Mouse (Mus musculus): ENCODE results near the gene Gm26566. TPM values are rescaled to one million over a fixed set of nuclear protein-coding genes. Genes with fewer than 3 reads are reported as not detected.

Gene Gm26566
- polyA plus RNA-seq, 1 experiment from 2014 or later = 1.3 TPM

GRCm38 (mm10) chr4:88697108-88697507, 24.5 kb upstream of the Gm26566 start:
- Histone ChIP-seq H3K9ac (replicated peaks; ENCODE audit: low read length) (no peak overlapping the region), H3K27me3 (ENCODE audit: insufficient read depth, low read length) (peaks cover 6% of the 10 kb centered on the region; the same call in 1 of the 2 replicates), H3K27ac (ENCODE audit: low read length) (no peak overlapping the region), H3K4me1 (ENCODE audit: insufficient read depth, low read length) (no peaks in the 10 kb centered on the region), H3K36me3 (ENCODE audit: insufficient read depth, low read length) (no peaks in the 10 kb centered on the region), H3K4me3 (ENCODE audit: low read length) (no peak overlapping the region), H3K4me2 (replicated peaks; ENCODE audit: low read depth, low read length) (no peak overlapping the region), H3K9me3 (ENCODE audit: low read length) (no peaks in the 10 kb centered on the region)
- 51% methylated on average over 6 of the region's 6 CpGs for WGBS
- ATAC-seq (ENCODE audit: low FRiP score, low TSS enrichment) = no peak

- no peak for ATAC-seq (ENCODE audit: low FRiP score, low TSS enrichment)
- Histone ChIP-seq H3K4me3 (ENCODE audit: low read length) (no peak overlapping the region), H3K27me3 (ENCODE audit: insufficient read depth, low read length) (peaks cover 3% of the 10 kb centered on the region; the same call in 1 of the 2 replicates), H3K36me3 (ENCODE audit: insufficient read depth, low read length) (no peaks in the 10 kb centered on the region), H3K4me2 (replicated peaks; ENCODE audit: low read depth, low read length) (no peak overlapping the region), H3K27ac (ENCODE audit: low read length) (no peak overlapping the region), H3K9me3 (ENCODE audit: low read length) (no peaks in the 10 kb centered on the region), H3K4me1 (ENCODE audit: insufficient read depth, low read length) (no peaks in the 10 kb centered on the region), H3K9ac (replicated peaks; ENCODE audit: low read length) (no peak overlapping the region)
- 83% methylated on average over 4 of the region's 4 CpGs for WGBS
These were observed 23.9 kb upstream of the Gm26566 start for GRCm38 (mm10) chr4:88697753-88698152.

GRCm38 (mm10) chr4:88698781-88699180, 22.8 kb upstream of the Gm26566 start:
- peaks cover 3% of the 10 kb centered on the region; the same call in 1 of the 2 replicates for H3K27me3 ChIP-seq (ENCODE audit: insufficient read depth, low read length)
- no peak for ATAC-seq (ENCODE audit: low FRiP score, low TSS enrichment)
- H3K9ac ChIP-seq (replicated peaks; ENCODE audit: low read length) = no peak overlapping the region
- no peaks in the 10 kb centered on the region for H3K9me3 ChIP-seq (ENCODE audit: low read length)
- H3K4me1 ChIP-seq (ENCODE audit: insufficient read depth, low read length) = no peaks in the 10 kb centered on the region
- no peak overlapping the region for H3K27ac ChIP-seq (ENCODE audit: low read length)
- H3K4me3 ChIP-seq (ENCODE audit: low read length) = no peak overlapping the region
- H3K4me2 ChIP-seq (replicated peaks; ENCODE audit: low read depth, low read length) = no peak overlapping the region
- WGBS = 83% methylated on average over 5 of the region's 5 CpGs
- no peaks in the 10 kb centered on the region for H3K36me3 ChIP-seq (ENCODE audit: insufficient read depth, low read length)

- H3K4me1 ChIP-seq (ENCODE audit: insufficient read depth, low read length) = no peaks in the 10 kb centered on the region
- no peak overlapping the region for H3K27ac ChIP-seq (ENCODE audit: low read length)
- no peak overlapping the region for H3K4me3 ChIP-seq (ENCODE audit: low read length)
- peaks cover 2% of the 10 kb centered on the region; the same call in 1 of the 2 replicates for H3K27me3 ChIP-seq (ENCODE audit: insufficient read depth, low read length)
- H3K4me2 ChIP-seq (replicated peaks; ENCODE audit: low read depth, low read length) = no peak overlapping the region
- ATAC-seq (ENCODE audit: low FRiP score, low TSS enrichment) = no peak
- 71% methylated on average over 1 of the region's 1 CpGs for WGBS
- H3K9me3 ChIP-seq (ENCODE audit: low read length) = no peaks in the 10 kb centered on the region
- no peaks in the 10 kb centered on the region for H3K36me3 ChIP-seq (ENCODE audit: insufficient read depth, low read length)
- H3K9ac ChIP-seq (replicated peaks; ENCODE audit: low read length) = no peak overlapping the region
These were observed 22.3 kb upstream of the Gm26566 start for GRCm38 (mm10) chr4:88699301-88699700.

GRCm38 (mm10) chr4:88705924-88706323, 15.7 kb upstream of the Gm26566 start:
- ATAC-seq (ENCODE audit: low FRiP score, low TSS enrichment) = no peak
- H3K4me2 ChIP-seq (replicated peaks; ENCODE audit: low read depth, low read length) = no peak overlapping the region
- H3K27ac ChIP-seq (ENCODE audit: low read length) = no peak overlapping the region
- no peak overlapping the region for H3K9ac ChIP-seq (replicated peaks; ENCODE audit: low read length)
- H3K9me3 ChIP-seq (ENCODE audit: low read length) = no peaks in the 10 kb centered on the region
- no peaks in the 10 kb centered on the region for H3K27me3 ChIP-seq (ENCODE audit: insufficient read depth, low read length)
- H3K36me3 ChIP-seq (ENCODE audit: insufficient read depth, low read length) = no peaks in the 10 kb centered on the region
- H3K4me1 ChIP-seq (ENCODE audit: insufficient read depth, low read length) = no peaks in the 10 kb centered on the region
- WGBS = 35% methylated on average over 3 of the region's 3 CpGs
- H3K4me3 ChIP-seq (ENCODE audit: low read length) = no peak overlapping the region

GRCm38 (mm10) chr4:88707128-88707826, 14.3 kb upstream of the Gm26566 start:
- no peaks in the 10 kb centered on the region for H3K27me3 ChIP-seq (ENCODE audit: insufficient read depth, low read length)
- no peak overlapping the region for H3K9ac ChIP-seq (replicated peaks; ENCODE audit: low read length)
- H3K9me3 ChIP-seq (ENCODE audit: low read length) = no peaks in the 10 kb centered on the region
- 81% methylated on average over 1 of the region's 1 CpGs for WGBS
- no peak overlapping the region for H3K4me3 ChIP-seq (ENCODE audit: low read length)
- H3K27ac ChIP-seq (ENCODE audit: low read length) = no peak overlapping the region
- H3K4me2 ChIP-seq (replicated peaks; ENCODE audit: low read depth, low read length) = no peak overlapping the region
- H3K4me1 ChIP-seq (ENCODE audit: insufficient read depth, low read length) = no peaks in the 10 kb centered on the region
- no peak for ATAC-seq (ENCODE audit: low FRiP score, low TSS enrichment)
- no peaks in the 10 kb centered on the region for H3K36me3 ChIP-seq (ENCODE audit: insufficient read depth, low read length)

- Histone ChIP-seq H3K4me3 (ENCODE audit: low read length) (no peak overlapping the region), H3K4me2 (replicated peaks; ENCODE audit: low read depth, low read length) (no peak overlapping the region), H3K27me3 (ENCODE audit: insufficient read depth, low read length) (no peaks in the 10 kb centered on the region), H3K4me1 (ENCODE audit: insufficient read depth, low read length) (peaks cover 10% of the 10 kb centered on the region), H3K36me3 (ENCODE audit: insufficient read depth, low read length) (peaks cover 21% of the 10 kb centered on the region), H3K27ac (ENCODE audit: low read length) (no peak overlapping the region), H3K9me3 (ENCODE audit: low read length) (no peaks in the 10 kb centered on the region), H3K9ac (replicated peaks; ENCODE audit: low read length) (no peak overlapping the region)
- WGBS = 78% methylated on average over 1 of the region's 1 CpGs
- no peak for ATAC-seq (ENCODE audit: low FRiP score, low TSS enrichment)
These were observed 7.3 kb upstream of the Gm26566 start for GRCm38 (mm10) chr4:88714281-88714680.

GRCm38 (mm10) chr4:88715059-88715458, 6.5 kb upstream of the Gm26566 start:
- H3K4me2 ChIP-seq (replicated peaks; ENCODE audit: low read depth, low read length) = no peak overlapping the region
- no peaks in the 10 kb centered on the region for H3K27me3 ChIP-seq (ENCODE audit: insufficient read depth, low read length)
- H3K4me3 ChIP-seq (ENCODE audit: low read length) = no peak overlapping the region
- H3K36me3 ChIP-seq (ENCODE audit: insufficient read depth, low read length) = peaks cover 22% of the 10 kb centered on the region
- H3K9ac ChIP-seq (replicated peaks; ENCODE audit: low read length) = no peak overlapping the region
- no peak for ATAC-seq (ENCODE audit: low FRiP score, low TSS enrichment)
- peaks cover 12% of the 10 kb centered on the region for H3K4me1 ChIP-seq (ENCODE audit: insufficient read depth, low read length)
- no peaks in the 10 kb centered on the region for H3K9me3 ChIP-seq (ENCODE audit: low read length)
- no peak overlapping the region for H3K27ac ChIP-seq (ENCODE audit: low read length)

- Histone ChIP-seq H3K9me3 (ENCODE audit: low read length) (no peaks in the 10 kb centered on the region), H3K27ac (ENCODE audit: low read length) (no peak overlapping the region), H3K27me3 (ENCODE audit: insufficient read depth, low read length) (no peaks in the 10 kb centered on the region), H3K4me1 (ENCODE audit: insufficient read depth, low read length) (peaks cover 24% of the 10 kb centered on the region), H3K4me3 (ENCODE audit: low read length) (peak overlapping the region; percentile 40), H3K9ac (replicated peaks; ENCODE audit: low read length) (peak overlapping the region; percentile 58; the same call in 1 of the 2 replicates), H3K36me3 (ENCODE audit: insufficient read depth, low read length) (peaks cover 32% of the 10 kb centered on the region), H3K4me2 (replicated peaks; ENCODE audit: low read depth, low read length) (peak overlapping the region; percentile 57)
- WGBS = 45% methylated on average over 1 of the region's 1 CpGs
- ATAC-seq (ENCODE audit: low FRiP score, low TSS enrichment) = no peak
These were observed 2.9 kb upstream of the Gm26566 start for GRCm38 (mm10) chr4:88718715-88719114.

GRCm38 (mm10) chr4:88723497-88724090, 2.0 kb downstream of the Gm26566 start:
- Histone ChIP-seq H3K9ac (replicated peaks; ENCODE audit: low read length) (no peak overlapping the region), H3K27me3 (ENCODE audit: insufficient read depth, low read length) (no peaks in the 10 kb centered on the region), H3K4me1 (ENCODE audit: insufficient read depth, low read length) (peaks cover 19% of the 10 kb centered on the region), H3K36me3 (ENCODE audit: insufficient read depth, low read length) (peaks cover 13% of the 10 kb centered on the region), H3K27ac (ENCODE audit: low read length) (peak overlapping the region; percentile 88), H3K4me2 (replicated peaks; ENCODE audit: low read depth, low read length) (peak overlapping the region; percentile 31; the same call in 1 of the 2 replicates), H3K4me3 (ENCODE audit: low read length) (no peak overlapping the region), H3K9me3 (ENCODE audit: low read length) (no peaks in the 10 kb centered on the region)
- 44% methylated on average over 8 of the region's 8 CpGs for WGBS
- no peak for ATAC-seq (ENCODE audit: low FRiP score, low TSS enrichment)

Measured in kidney, embryonic 16.5 days (tissue).